ENCODE assay signal across 8 mouse cellular contexts in genomic region chr7:45135993-45136567, GRCm38 (mm10). TPM values are rescaled to one million over a fixed set of nuclear protein-coding genes. Genes with fewer than 3 reads are reported as not detected.
DNase-seq lines count a peak whose midpoint lies in the region; ATAC-seq and TF ChIP-seq lines count a peak whose summit lies in the region.

TSS of gene Gm45713 (minus strand) at chr7:45136231.
TSS of gene Flt3l (minus strand) at chr7:45136432.

- DNase-seq in brain, embryonic 14.5 days (ENCODE audit: low read depth), result peak; percentile 85
- DNase-seq in kidney, postnatal 0 days (ENCODE audit: low spot score), result peak; percentile 93
- DNase-seq in liver, embryonic 11.5 days (ENCODE audit: low spot score), result peak; percentile 88
- DNase-seq in spleen, postnatal 4 days (ENCODE audit: low spot score in 2 of 2), result peak; percentile 93 to 97

- peak; percentile 79 for ATAC-seq in heart, embryonic 12.5 days (ENCODE audit: insufficient number of reproducible peaks, low FRiP score)
- peak; percentile 73 for ATAC-seq in kidney, postnatal 0 days (replicated peaks; ENCODE audit: low FRiP score, low read depth)
- peak; percentile 72 for ATAC-seq in liver, embryonic 11.5 days (replicated peaks; ENCODE audit: low FRiP score)

- H3K4me3 ChIP-seq in C2C12 (ENCODE audit: insufficient read depth, poor library complexity, severe bottlenecking) (peak within 1 kb of the TSS; percentile 34), myocyte (peak within 1 kb of the TSS; percentile 28)
- peak within 1 kb of the TSS; percentile 76 for H3K4me3 ChIP-seq in erythroblast, embryonic 14.5 days (replicated peaks)
- peak within 1 kb of the TSS; percentile 57 for H3K4me3 ChIP-seq in heart, embryonic 12.5 days
- H3K4me3 ChIP-seq in kidney, postnatal 0 days (replicated peaks; ENCODE audit: low read depth, low read length), result peak within 1 kb of the TSS; percentile 67
- H3K4me3 ChIP-seq in liver, embryonic 11.5 days (ENCODE audit: low read depth, low read length), result peak within 1 kb of the TSS; percentile 69

- peak within 1 kb of the TSS; percentile 87 for H3K4me2 ChIP-seq in heart, embryonic 12.5 days
- peak within 1 kb of the TSS; percentile 91 for H3K4me2 ChIP-seq in kidney, postnatal 0 days (ENCODE audit: low read length)
- peak within 1 kb of the TSS; percentile 86 for H3K4me2 ChIP-seq in liver, embryonic 11.5 days
- H3K4me2 ChIP-seq in myocyte (ENCODE audit: low read depth), result peak within 1 kb of the TSS; percentile 84

- peak within 1 kb of the TSS; percentile 54 for H3K27ac ChIP-seq in heart, embryonic 12.5 days (ENCODE audit: poor library complexity, severe bottlenecking)
- no peak within 1 kb of the TSS; the same call in 1 of the 2 replicates for H3K27ac ChIP-seq in kidney, postnatal 0 days
- peak within 1 kb of the TSS; percentile 89 for H3K27ac ChIP-seq in liver, embryonic 11.5 days (ENCODE audit: low read depth, low read length)

- peak; percentile 95 for TF ChIP-seq CTCF in C2C12 (IDR thresholded peaks at IDR 0.05; ENCODE audit: control insufficient read depth, insufficient read depth, insufficient read length)
- TF ChIP-seq CTCF in brain, embryonic 14.5 days (IDR thresholded peaks at IDR 0.05; ENCODE audit: borderline replicate concordance, extremely low read depth, insufficient read depth, insufficient read length), result peak; percentile 97
- peak; percentile 99 for TF ChIP-seq CTCF in kidney, postnatal 0 days (IDR thresholded peaks at IDR 0.05; ENCODE audit: low read depth)

- TF ChIP-seq POLR2A in brain, embryonic 14.5 days (IDR thresholded peaks at IDR 0.05; ENCODE audit: borderline replicate concordance, extremely low read depth, insufficient read depth, insufficient read length, poor library complexity, severe bottlenecking), result no peak
- TF ChIP-seq POLR2A in myocyte (IDR thresholded peaks at IDR 0.05; ENCODE audit: insufficient read length, low read depth), result peak; percentile 57

- peak within 1 kb of the TSS; percentile 66 for H3K9ac ChIP-seq in heart, embryonic 12.5 days
- H3K9ac ChIP-seq in kidney, postnatal 0 days (ENCODE audit: low read depth, low read length), result peak within 1 kb of the TSS; percentile 66
- H3K9ac ChIP-seq in liver, embryonic 11.5 days (ENCODE audit: low read depth, low read length), result peak within 1 kb of the TSS; percentile 74

- 1% methylated on average over 29 of the region's 29 CpGs for WGBS in heart, embryonic 12.5 days
- 1% methylated on average over 29 of the region's 29 CpGs for WGBS in kidney, postnatal 0 days
- WGBS in liver, embryonic 11.5 days, result 1% methylated on average over 29 of the region's 29 CpGs

- H3K27me3 ChIP-seq in C2C12 (ENCODE audit: control insufficient read depth, insufficient read depth, insufficient read length) (no peaks in the 10 kb centered on the region), myocyte (ENCODE audit: control insufficient read depth, insufficient read depth, insufficient read length) (no peaks in the 10 kb centered on the region)
- H3K27me3 ChIP-seq in erythroblast, embryonic 14.5 days (ENCODE audit: control insufficient read depth), result no peaks in the 10 kb centered on the region
- H3K27me3 ChIP-seq in heart, embryonic 12.5 days (replicated peaks), result 0 out of 2 replicates have a peak, but pooled peaks cover 8% of the 10 kb centered on the region
- H3K27me3 ChIP-seq in kidney, postnatal 0 days (ENCODE audit: insufficient read depth, low read length), result no peaks in the 10 kb centered on the region
- no peaks in the 10 kb centered on the region for H3K27me3 ChIP-seq in liver, embryonic 11.5 days (replicated peaks; ENCODE audit: control insufficient read depth, insufficient read depth, low read length)

- no peaks in the 10 kb centered on the region for H3K36me3 ChIP-seq in C2C12 (ENCODE audit: control insufficient read depth, insufficient read depth)
- peaks cover 18% of the 10 kb centered on the region for H3K36me3 ChIP-seq in erythroblast, embryonic 14.5 days (ENCODE audit: control insufficient read depth)
- no peaks in the 10 kb centered on the region for H3K36me3 ChIP-seq in heart, embryonic 12.5 days
- H3K36me3 ChIP-seq in kidney, postnatal 0 days (ENCODE audit: insufficient read depth, low read length), result no peaks in the 10 kb centered on the region
- H3K36me3 ChIP-seq in liver, embryonic 11.5 days (ENCODE audit: control insufficient read depth, insufficient read depth, low read length), result no peaks in the 10 kb centered on the region
- no peaks in the 10 kb centered on the region for H3K36me3 ChIP-seq in myocyte (ENCODE audit: control insufficient read depth, insufficient read depth)

- no peaks in the 10 kb centered on the region; the same call in 1 of the 2 replicates for H3K9me3 ChIP-seq in erythroblast, embryonic 14.5 days (ENCODE audit: control insufficient read depth, low read length)
- peaks cover 3% of the 10 kb centered on the region for H3K9me3 ChIP-seq in heart, embryonic 12.5 days (replicated peaks)
- H3K9me3 ChIP-seq in kidney, postnatal 0 days (replicated peaks; ENCODE audit: low read length), result no peaks in the 10 kb centered on the region
- no peaks in the 10 kb centered on the region for H3K9me3 ChIP-seq in liver, embryonic 11.5 days (ENCODE audit: control insufficient read depth, low read length)

- H3K79me2 ChIP-seq in C2C12 (ENCODE audit: control insufficient read depth, insufficient read depth) (no peaks in the 10 kb centered on the region), myocyte (ENCODE audit: control insufficient read depth, insufficient read depth) (no peaks in the 10 kb centered on the region)

- H3ac ChIP-seq in C2C12 (ENCODE audit: control insufficient read depth, insufficient read length, low read depth) (peak within 1 kb of the TSS; percentile 76), myocyte (ENCODE audit: control insufficient read depth, insufficient read length) (no peak within 1 kb of the TSS)

- H3K79me3 ChIP-seq in C2C12 (ENCODE audit: low read depth), result no peaks in the 10 kb centered on the region

- peaks cover 72% of the 10 kb centered on the region for H3K4me1 ChIP-seq in erythroblast, embryonic 14.5 days (ENCODE audit: control insufficient read depth)
- peaks cover 47% of the 10 kb centered on the region for H3K4me1 ChIP-seq in heart, embryonic 12.5 days (replicated peaks)
- H3K4me1 ChIP-seq in kidney, postnatal 0 days (replicated peaks; ENCODE audit: insufficient read depth, low read length), result peaks cover 9% of the 10 kb centered on the region; the same call in 1 of the 2 replicates
- peaks cover 36% of the 10 kb centered on the region for H3K4me1 ChIP-seq in liver, embryonic 11.5 days (replicated peaks; ENCODE audit: control insufficient read depth, insufficient read depth, low read length)

TF ChIP-seq in C2C12, 6 proteins besides CTCF, POLR2A, EP300 and RAD21:
- TF ChIP-seq MYOD1 (IDR thresholded peaks at IDR 0.05; ENCODE audit: control insufficient read depth, insufficient read length, low read depth) (no peak), MYOG (IDR thresholded peaks at IDR 0.05; ENCODE audit: control insufficient read depth, extremely low read depth, insufficient read length) (no peak), MAX (IDR thresholded peaks at IDR 0.05) (no peak), USF1 (IDR thresholded peaks at IDR 0.05; ENCODE audit: low read depth) (no peak), CEBPB (IDR thresholded peaks at IDR 0.05; ENCODE audit: low read depth) (no peak), FOSL1 (IDR thresholded peaks at IDR 0.05; ENCODE audit: insufficient read depth, low read length, poor library complexity, severe bottlenecking) (no peak)

TF ChIP-seq in myocyte, 11 proteins besides CTCF, POLR2A, EP300 and RAD21:
- TF ChIP-seq REST (IDR thresholded peaks at IDR 0.05; ENCODE audit: insufficient read depth, insufficient read length), result no peak
- TF ChIP-seq SRF (IDR thresholded peaks at IDR 0.05; ENCODE audit: control insufficient read depth, insufficient read length, low read depth), result no peak
- no peak for TF ChIP-seq MYOD1 (IDR thresholded peaks at IDR 0.05; ENCODE audit: control insufficient read depth in 1 of 3, insufficient read length in 2 of 3, low read depth in 2 of 3)
- TF ChIP-seq MYOG (IDR thresholded peaks at IDR 0.05; ENCODE audit: control insufficient read depth in 1 of 3, insufficient read depth in 1 of 3, insufficient read length in 2 of 3, low read depth in 2 of 3), result peak in 1 of 3 experiments; percentile 33
- no peak for TF ChIP-seq MAX (IDR thresholded peaks at IDR 0.05; ENCODE audit: low read depth)
- peak; percentile 29 for TF ChIP-seq POLR2AphosphoS2 (IDR thresholded peaks at IDR 0.05; ENCODE audit: insufficient read length, low read depth)
- no peak for TF ChIP-seq TCF3 (IDR thresholded peaks at IDR 0.05; ENCODE audit: insufficient read length, low read depth)
- no peak for TF ChIP-seq USF1 (IDR thresholded peaks at IDR 0.05; ENCODE audit: low read depth)

RNA-seq across cellular contexts. Expression of gene Gm45713, which starts in this region (rescaled TPM):
- polyA plus RNA-seq in C2C12 (2012; fragmentation: generic; extraction: Trizol), result 0.95 TPM
- polyA plus RNA-seq in brain, embryonic 14.5 days (2012; rRNA removed), result 0.30 and 0.31 TPM in 2 replicates
- polyA plus RNA-seq in erythroblast, embryonic 14.5 days (2012), result not detected in 2 replicates
- polyA plus RNA-seq in heart, embryonic 12.5 days (2016; fragmentation: Nextera tagmentation; extraction: Ambion mirVana), result 0.22 and 0.50 TPM in 2 replicates
- polyA plus RNA-seq in kidney, postnatal 0 days (2015; fragmentation: Nextera tagmentation; extraction: Ambion mirVana), result 0.83 and 1.3 TPM in 2 replicates
- polyA plus RNA-seq in liver, embryonic 11.5 days (2014; fragmentation: Nextera tagmentation; extraction: Ambion mirVana), result 0.41 and 1.1 TPM in 2 replicates
- 3.6 TPM for polyA plus RNA-seq in myocyte (2012; fragmentation: generic; extraction: Trizol)

RNA-seq across cellular contexts. Expression of gene Flt3l, which starts in this region (rescaled TPM):
- polyA plus RNA-seq in C2C12 (2012; fragmentation: generic; extraction: Trizol) (1.6 TPM), myocyte (2012; fragmentation: generic; extraction: Trizol) (7.2 TPM)
- 6.2 and 9.0 TPM in 2 replicates for polyA plus RNA-seq in brain, embryonic 14.5 days (2012; rRNA removed)
- 1.7 TPM in 2 replicates for polyA plus RNA-seq in erythroblast, embryonic 14.5 days (2012)
- polyA plus RNA-seq in heart, embryonic 12.5 days (2016; fragmentation: Nextera tagmentation; extraction: Ambion mirVana), result 1.1 and 1.2 TPM in 2 replicates
- polyA plus RNA-seq in kidney, postnatal 0 days (2015; fragmentation: Nextera tagmentation; extraction: Ambion mirVana), result 2.2 and 2.4 TPM in 2 replicates
- polyA plus RNA-seq in liver, embryonic 11.5 days (2014; fragmentation: Nextera tagmentation; extraction: Ambion mirVana), result 9.7 and 10.5 TPM in 2 replicates
